Mouse (Mus musculus): ENCODE measurements around the gene 4930562C15Rik. TPM values are rescaled to one million over a fixed set of nuclear protein-coding genes. Genes with fewer than 3 reads are reported as not detected.

4930562C15Rik gene
- total RNA-seq, 2 experiments from 2014 or later, result not detected

DNA sequence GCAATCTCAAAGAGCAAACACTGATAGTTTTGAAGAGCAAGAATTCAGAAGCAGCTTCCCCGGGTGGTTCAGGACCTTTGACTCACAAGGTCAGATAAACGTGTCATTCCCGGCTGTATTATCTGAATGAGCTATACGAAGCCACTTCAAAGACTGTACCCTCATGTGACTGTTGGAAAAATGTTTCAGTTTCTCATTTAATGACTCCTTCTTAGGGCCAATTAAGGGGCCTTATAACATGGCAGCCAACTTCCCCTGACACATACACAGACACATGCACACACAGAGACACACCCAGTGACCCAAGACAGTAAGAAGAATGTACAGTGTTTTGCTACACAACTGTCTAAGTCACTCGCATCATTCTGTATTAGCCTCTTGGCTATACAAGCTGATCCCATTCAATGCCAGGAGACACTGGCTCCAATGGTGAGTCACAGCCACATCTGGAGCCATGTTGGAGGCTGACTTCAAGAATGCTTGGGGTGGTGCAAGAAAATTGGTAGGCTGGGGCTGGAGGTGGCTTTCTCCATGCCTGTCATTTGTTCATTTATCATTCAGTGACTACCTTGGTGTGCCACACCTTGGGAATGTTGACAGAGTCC is 19.9 kb downstream of the 4930562C15Rik start:
- DNase-seq (ENCODE audit: low spot score in 2 of 2), result no peak

DNA sequence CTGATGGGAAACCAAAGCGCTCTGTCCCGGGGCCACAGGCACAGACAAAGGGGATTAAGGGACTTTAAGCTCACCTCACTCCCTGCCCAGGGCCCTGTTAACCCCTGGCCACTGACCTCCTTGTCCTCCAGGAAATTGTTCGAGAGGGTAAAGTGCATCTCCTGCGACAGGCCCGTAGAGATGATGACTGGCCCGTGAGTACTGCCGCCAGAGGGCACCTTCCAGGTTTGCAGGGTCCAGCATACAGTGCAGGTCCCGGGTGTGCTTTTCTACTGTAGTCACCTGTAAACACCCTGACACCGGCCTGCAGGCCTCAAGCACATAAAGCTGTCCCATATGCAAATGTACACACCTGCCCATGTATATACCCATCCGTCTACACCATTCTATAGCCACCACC is 26.2 kb downstream of the 4930562C15Rik start:
- DNase-seq (ENCODE audit: low spot score in 2 of 2), result no peak

DNA sequence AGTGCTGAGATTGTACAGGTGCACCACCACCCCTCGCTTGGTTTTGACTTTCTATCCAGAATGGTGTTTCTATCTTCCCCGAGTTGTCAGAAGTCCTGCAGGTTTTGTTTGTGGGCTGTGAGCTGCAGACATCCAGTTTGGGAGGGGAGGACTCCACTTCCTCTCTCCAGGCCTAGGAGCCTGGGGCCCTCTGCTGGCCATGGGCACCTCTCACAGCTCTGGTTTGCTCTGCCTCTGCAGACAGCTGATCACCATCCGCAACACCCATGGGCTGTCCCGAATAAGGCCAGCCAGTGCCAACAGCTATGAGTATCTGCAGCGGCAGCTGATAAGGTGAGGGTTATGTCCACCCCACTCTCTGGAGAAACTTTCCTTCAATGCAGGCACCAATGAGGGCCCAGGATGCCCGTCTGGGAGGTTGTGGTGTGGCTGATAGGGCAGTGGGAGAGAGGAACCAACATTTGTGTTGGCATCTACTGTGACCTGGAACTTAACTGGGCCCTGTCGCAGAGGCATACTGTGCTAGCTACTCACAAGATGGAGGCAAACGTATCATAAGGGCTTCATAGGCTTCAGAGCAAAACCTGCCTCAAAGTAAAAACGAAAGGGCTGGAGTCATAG is 27.8 kb downstream of the 4930562C15Rik start:
- DNase-seq (ENCODE audit: low spot score in 2 of 2), result peak; percentile 59 to 69

DNA sequence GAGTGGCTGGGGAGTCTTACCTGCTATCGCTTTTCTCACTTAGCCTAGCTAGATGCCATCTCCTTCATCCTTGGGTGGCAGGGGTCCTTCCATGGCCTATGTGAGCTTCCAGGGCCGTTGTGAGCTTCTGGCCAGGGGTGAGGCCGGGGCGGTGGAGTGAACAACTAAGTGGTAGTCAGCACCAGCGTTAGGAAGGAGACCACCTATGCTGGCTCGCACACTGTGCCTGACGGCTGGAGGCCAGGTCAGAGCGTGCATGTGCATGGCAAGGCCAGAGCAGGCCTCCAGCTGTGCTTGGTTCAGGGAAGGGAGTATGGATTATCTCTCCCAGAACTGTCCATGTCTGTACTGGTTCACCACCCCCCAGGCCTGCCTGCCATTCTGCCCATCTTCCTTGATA is 28.5 kb downstream of the 4930562C15Rik start:
- no peak for DNase-seq (ENCODE audit: low spot score in 2 of 2)

DNA sequence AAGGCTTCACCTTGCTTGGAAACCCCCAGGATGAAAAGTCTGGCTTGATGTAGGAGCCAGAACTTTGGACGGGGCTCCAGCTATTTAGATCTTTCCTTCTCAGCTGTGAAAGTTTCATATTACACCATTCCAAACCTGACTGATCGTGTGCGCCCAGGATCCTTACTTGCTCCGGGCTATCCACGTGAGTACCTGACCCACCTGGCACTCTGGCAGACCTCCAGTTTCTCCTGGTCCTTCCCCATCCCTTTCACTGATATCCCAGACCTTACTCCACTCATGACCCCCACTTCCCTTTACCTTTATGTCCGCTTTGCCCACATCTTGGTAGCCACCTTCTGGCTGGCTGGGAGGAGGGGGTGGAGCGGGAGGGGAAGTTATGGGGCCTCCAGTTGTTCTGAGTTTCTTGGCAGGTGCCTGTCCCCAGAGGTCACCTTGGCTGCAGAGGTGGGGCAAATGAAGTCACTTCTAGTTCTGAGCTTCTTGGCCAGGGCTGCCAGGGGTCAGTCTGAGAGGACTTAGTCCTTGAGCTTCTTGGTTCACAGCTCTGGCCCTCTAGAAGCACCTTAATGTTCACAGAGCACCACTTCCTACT is 31.0 kb downstream of the 4930562C15Rik start:
- DNase-seq (ENCODE audit: low spot score in 2 of 2), result no peak

DNA sequence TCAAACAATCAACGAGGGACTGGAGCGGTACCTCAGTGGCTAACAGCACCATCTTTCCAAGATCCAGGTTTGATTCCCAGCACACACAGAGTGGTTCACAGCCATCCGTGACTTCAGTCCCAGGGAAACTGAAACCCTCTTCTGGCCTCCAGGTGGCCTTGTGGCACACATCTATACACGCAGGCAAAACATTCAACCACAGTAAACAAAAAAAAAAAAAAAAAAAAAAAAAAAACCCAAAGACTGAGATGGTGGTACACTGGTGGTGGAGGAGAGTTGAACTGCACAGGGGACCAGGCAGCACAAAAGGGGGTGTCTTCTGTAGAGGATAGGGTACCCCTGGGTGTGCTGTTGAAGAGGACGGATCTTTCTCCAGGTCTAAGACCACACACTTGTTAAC is 35.3 kb downstream of the 4930562C15Rik start:
- no peak for DNase-seq (ENCODE audit: low spot score in 2 of 2)

DNA sequence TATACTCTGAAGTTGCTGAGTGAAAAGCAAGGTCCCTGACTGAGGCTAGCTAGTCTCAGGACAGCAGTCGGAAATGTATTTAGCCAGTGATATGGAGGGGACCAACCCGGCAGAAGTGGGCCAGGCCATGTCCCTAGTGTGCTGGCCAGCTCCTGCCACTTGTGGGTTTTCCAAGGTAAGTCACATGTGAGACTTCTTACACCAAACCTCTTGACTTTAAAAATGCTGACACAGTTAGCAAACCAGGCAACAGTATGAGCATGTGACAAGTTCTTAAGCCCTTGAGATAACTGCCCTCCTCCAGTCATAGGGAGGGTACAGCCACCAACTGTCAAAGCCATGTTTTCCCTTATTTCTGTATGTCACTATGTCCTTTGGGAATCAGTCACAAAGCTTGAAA is 36.7 kb downstream of the 4930562C15Rik start:
- no peak for DNase-seq (ENCODE audit: low spot score in 2 of 2)

DNA sequence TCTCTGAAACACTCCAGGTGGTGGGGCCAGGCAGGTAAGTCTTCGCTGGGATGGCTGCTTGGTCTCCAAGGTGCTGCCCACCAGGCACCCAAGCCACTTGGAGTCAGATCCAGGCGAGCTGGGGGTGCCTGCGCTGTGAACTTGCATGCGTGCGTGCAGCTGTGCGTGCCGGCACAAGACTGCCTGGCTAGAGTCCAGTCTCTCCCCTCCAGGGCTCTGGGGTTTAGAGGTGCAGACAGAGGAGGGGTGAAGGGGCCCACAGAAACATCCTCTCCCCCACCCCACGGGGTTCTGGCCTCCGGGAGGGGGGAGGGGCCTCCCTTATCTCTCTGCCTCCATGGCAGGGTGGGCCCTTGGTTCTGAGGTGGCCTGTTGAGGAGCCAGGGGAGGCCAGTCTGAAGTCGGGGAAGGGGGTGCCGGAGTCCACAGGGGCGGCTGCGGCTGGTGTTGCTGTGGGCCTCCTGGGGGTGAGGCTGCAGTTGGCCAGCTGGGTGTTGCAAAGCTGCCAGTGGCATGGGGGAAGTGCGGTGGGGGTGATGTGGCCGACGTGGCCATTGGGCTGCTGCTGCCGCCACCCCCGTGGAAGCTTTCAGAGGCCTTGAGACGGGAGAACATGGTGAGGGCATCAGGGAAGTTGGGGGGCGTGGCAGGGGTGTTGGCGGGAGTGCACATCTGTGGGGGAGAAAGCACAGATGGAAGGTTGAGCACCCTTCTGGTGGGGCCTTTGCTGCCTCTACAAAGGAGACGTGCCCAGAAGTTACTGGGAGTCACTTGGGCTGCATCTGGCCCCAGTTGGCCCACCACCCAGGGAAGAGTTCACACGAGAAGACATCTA is 40.2 kb downstream of the 4930562C15Rik start:
- no peak for DNase-seq (ENCODE audit: low spot score in 2 of 2)

DNA sequence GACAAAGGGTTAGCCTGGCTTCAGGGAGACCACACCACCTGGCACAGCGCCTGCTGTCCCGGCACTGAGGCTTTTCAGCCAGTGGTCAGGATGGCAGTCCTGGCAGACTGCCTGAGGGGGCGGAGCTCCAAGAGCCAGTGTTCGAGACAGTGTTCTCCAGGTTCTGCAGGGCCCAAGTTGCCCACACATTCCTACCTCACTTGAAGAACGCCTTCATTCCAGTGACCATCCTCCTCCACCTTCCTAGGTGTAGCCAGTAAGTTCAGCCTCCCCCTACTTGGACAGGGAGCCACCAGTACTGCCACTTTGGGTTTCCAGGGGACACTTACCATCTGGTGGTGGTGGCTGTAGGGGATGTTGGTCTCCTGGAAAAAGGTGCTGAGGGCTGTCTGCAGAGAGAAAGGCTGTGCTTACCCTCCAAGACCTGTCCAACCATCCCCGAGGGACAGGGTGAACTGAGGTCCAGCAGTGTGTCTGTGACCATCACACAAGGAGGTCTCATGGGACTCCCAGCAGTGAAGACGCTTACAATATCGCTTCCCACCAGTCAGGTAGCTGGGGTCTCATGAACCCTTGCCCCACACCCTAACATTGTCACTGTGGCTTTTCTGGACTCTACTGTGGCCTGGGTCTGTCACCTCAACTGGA is 40.9 kb downstream of the 4930562C15Rik start:
- DNase-seq (ENCODE audit: low spot score in 2 of 2), result peak; percentile 56 to 70

DNA sequence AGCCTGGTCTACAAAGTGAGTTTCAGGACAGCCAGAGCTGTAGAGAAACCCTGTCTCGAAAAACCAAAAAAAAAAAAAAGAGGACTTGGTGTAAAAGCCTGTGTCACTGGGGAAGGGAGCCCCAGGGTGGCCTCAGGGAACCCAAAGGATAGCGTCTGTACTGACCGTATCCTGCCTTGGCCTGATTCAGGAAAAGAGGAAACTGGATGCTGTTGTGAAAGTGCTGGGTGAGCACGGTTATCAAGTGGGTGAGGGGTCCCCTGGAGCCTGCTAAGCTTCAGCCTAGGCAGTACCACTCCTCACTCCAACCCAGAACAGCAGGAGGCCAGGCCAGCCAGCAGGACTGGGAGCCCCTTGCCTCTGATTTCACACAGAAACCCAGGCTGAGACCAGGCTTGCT is 42.0 kb downstream of the 4930562C15Rik start:
- DNase-seq (ENCODE audit: low spot score in 2 of 2), result no peak

DNA sequence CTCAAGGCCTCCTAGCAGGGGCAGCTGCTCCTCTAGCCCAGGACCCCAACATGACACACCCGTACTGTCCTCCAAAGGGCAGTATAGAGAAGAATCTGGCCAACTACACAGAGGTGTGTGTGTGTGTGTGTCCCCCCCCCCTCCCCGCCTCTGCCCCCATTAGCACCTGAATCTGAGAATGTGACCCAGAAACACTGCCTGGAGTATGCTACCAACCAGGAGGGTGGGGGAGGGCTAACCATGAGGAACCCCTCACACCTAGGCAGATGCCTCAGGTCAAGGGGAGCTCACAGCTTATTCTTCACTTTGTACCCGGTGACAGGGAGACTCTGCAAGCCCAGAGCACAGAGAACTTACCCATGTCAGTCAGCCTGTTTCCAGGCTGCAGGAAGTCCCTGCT is 42.5 kb downstream of the 4930562C15Rik start:
- no peak for DNase-seq (ENCODE audit: low spot score in 2 of 2)

DNA sequence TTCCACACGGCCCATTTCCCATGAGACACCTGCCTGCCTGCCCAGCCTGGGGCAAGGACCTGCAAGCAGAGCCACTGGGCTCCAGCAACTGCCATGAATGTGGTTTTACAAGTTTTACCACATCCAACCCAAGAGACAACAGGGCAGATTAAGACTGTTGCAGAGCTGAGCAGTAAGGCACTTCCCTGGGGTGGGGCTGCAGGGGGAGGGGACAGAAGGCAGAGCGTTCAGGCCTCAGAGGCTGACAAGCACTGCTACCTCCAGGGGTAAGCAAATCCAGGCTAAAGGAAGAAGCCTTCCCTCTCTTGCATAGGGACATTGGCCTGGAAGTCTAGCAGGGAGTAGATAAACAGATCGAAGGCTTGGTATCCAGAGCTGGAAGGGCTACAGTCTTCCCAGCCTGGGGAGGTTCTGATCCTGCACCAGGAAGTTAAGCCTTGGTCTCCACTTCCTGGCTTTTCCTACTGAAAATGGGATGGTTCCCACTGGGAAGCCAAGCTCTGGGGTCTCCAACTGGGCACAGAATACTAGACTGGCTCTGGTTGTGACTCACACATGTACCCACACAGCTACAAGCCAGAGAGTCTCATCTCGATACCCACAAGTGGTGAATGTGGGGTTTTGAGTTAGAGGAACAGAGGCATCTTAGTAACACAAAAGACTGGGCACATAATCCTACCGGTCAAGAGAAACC is 43.1 kb downstream of the 4930562C15Rik start:
- no peak for DNase-seq (ENCODE audit: low spot score in 2 of 2)

DNA sequence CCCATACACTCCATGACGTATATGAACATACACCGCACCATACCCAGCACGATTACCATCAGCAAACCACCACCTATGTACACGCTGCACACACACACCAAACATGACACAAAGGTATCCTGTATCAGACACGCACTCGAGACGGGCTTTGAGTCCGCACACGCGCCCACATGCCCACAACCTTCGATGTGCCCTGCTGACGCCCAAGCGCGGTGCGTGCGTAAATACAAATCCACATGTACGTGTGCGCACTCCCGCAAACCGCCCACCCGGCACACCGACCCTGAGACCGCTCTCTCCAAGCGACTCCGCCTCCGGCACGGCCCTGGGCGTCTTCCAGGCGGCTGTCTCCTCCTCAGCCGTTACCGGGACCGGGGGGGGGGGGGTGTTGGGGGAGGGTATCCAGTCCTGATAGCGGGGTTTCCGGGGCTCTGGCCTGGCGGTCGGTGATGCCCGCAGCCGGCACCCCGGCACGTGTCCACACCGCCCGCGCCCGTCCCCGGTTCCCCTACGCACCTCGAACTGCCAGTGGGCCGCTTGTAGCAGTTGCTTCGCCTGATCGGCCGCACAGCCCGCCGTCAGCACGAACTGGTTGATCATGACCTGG is 44.0 kb downstream of the 4930562C15Rik start:
- DNase-seq (ENCODE audit: low spot score in 2 of 2), result no peak

DNA sequence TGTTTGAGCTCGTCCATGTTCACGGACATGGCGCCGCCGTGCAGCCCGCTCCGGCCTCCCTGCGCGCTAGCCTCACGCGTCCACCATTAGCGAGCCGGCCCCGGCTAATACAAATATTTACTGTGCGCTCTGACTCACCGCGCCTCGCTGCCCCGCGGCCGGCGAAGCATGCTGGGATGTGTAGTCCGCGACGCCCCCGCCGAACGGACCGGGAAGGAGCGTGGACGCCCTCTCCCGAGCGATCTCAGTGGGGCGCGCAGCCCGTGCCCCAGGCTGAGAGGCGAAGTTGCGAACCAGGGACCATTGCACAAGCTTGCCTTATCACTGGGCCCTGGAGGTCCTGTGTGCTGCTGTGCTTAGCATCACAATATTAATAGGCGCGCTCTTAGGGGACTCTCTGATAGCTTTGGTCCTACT is 44.5 kb downstream of the 4930562C15Rik start:
- peak; percentile 89 to 90 for DNase-seq (ENCODE audit: low spot score in 2 of 2)

DNA sequence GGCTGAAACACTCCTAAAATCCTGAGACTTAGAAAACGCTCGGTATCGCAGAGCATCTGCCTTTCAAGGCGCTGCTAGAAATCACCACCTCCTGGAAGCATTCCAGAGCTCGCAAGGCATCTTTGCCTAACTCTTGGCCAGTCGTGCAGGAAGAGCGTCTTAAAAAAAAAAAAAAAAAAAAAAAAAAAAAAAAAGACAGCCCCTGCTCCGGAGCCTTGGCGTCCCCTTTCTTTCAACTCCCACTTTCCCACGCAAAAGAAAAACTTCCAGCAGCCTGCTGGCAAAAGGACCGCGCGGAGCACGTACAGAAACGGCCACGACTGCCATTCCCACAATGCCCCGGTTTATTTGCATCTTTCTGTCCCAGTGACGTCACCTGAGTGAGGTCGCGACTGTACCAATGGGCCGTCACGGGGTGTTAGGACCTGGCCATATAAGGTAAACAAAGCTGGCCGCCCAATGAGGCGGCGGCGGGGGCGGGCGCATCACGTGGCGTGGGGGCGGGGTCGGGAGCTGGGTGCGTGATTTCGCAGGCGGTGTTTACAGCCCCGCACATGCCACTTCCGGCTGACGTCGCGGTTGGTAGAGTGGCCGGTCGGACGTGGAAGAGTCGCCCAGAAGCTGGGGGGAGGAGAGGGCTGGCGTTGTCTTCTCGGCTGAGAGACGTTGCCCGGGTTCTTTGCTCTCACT is 45.1 kb downstream of the 4930562C15Rik start, which contains the start of gene Ubald1:
Ubald1 (minus strand) TSS at position 180 of the 690 bp plus-strand sequence.
- DNase-seq (ENCODE audit: low spot score in 2 of 2), result peak; percentile 94

DNA sequence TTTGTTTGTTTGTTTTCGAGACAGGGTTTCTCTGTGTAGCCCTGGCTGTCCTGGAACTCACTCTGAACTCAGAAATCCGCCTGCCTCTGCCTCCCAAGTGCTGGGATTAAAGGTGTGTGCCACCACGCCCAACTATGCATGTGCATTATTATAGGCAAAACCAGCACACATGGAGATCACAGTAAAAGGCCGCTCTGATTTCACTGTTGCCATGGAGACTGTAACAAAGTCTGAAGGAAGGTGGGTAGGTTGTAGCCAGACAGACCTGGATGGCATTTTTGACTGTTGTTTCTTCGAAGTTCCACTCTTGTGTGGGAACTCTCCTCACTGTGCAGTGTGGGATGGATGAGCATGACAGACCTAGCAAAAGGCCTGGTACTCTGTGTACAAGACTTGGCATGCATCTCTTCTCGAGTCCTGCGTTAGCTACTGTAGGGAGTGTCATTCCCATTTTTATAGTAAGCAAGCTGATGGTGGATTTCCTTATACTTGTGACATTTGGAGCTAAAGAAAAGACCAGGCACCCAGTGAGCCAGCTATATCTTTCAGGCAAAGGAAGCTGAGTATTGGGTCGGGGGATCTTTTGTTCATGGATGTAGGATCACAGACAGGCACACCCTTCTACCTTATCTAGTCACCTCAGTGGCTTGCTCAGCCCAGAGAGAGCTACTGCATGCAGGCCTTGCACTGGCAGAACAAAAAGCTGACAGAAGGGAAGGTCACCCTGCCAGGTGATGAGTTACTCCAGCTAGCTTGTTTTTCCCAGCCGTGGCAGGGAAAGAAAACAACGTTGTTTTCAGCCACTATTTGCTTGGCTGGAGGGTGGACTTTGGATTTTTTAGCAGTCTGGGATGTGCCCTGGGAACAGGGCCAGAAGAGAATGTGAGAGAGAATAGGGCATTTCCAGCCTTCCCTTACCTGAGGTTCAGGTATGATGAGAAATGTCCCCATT is 46.5 kb downstream of the 4930562C15Rik start:
- DNase-seq (ENCODE audit: low spot score in 2 of 2), result no peak

DNA sequence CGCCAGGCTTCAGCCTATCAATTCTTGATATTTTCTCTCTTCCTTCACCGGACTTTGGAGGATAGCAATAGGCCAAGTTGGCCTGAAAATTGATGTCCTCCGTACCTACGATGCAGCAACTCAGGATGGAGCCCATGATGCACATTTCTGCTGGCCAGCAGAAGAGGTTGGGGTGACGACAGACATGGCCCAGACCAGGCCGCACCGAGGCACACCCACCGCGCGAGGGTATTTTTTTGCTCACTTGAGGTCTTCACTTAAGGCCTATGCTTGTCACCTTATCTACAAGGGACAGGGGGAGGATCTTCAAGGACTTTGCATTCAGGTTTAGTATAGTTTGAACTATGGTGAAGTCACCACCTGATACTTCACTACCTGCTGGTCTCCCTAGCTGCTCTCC is 49.7 kb downstream of the 4930562C15Rik start:
- DNase-seq (ENCODE audit: low spot score in 2 of 2), result no peak
